Mouse (Mus musculus): ENCODE data around the gene Erc1.

DNA sequence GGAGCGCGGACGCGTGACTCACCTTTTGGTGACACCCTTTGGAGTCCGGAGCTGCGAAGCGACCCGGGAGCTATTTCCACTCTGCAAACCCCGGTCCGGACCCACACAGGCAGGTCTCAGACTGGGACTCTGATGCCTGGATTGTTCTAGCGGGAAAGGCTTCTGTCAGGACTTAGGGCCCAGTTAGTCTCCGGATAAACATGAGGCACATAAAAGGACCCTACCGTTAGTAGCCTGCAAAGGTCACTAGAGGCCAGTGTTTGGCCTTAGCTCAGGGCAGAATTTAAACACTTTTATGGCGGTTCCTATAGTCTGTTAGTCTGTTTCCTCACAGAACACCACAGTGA, 303.5 kb downstream of the Erc1 start:
- TF ChIP-seq CTCF (IDR thresholded peaks at IDR 0.05; ENCODE audit: borderline replicate concordance, insufficient read depth, low read length): no peak
- no peak for TF ChIP-seq POLR2A (IDR thresholded peaks at IDR 0.05; ENCODE audit: low read depth, low read length)

Measured in embryonic fibroblast, embryonic 13.5 days (primary cell).